Mouse (Mus musculus): ENCODE measurements around the gene Snx21.

Snx21 gene

GRCm38 (mm10) chr2:164770279-164770678 lies 15.3 kb upstream of the Snx21 start:
- no peak for DNase-seq (ENCODE audit: low spot score)

GRCm38 (mm10) chr2:164771123-164771522 lies 14.5 kb upstream of the Snx21 start:
- no peak for DNase-seq (ENCODE audit: low spot score)

GRCm38 (mm10) chr2:164773229-164773988 lies 12.2 kb upstream of the Snx21 start:
- DNase-seq (ENCODE audit: low spot score) = no peak

GRCm38 (mm10) chr2:164773989-164774364 lies 11.6 kb upstream of the Snx21 start:
- no peak for DNase-seq (ENCODE audit: low spot score)

DNA sequence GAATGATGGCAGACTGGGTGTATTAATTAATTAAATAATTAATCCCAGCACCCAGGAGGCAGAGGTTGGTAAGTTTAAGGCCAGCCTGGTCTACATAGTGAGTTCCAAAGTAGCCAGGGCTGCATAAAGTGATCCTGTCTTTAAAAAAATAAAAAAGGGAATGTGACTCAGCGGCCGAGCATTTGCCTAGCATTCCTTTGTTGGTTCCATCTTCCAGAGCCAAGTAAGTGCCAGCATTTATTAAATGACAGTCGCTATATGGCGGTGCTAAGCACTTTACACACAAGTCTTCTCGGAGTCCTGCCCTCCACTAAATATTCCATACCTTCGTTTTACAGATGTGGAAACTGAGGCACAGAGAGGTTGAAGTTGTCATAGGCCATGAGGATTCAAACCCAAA lies 9.5 kb upstream of the Snx21 start:
- no peak for DNase-seq (ENCODE audit: low spot score)

GRCm38 (mm10) chr2:164776801-164777200 lies 8.8 kb upstream of the Snx21 start:
- no peak for DNase-seq (ENCODE audit: low spot score)

DNA sequence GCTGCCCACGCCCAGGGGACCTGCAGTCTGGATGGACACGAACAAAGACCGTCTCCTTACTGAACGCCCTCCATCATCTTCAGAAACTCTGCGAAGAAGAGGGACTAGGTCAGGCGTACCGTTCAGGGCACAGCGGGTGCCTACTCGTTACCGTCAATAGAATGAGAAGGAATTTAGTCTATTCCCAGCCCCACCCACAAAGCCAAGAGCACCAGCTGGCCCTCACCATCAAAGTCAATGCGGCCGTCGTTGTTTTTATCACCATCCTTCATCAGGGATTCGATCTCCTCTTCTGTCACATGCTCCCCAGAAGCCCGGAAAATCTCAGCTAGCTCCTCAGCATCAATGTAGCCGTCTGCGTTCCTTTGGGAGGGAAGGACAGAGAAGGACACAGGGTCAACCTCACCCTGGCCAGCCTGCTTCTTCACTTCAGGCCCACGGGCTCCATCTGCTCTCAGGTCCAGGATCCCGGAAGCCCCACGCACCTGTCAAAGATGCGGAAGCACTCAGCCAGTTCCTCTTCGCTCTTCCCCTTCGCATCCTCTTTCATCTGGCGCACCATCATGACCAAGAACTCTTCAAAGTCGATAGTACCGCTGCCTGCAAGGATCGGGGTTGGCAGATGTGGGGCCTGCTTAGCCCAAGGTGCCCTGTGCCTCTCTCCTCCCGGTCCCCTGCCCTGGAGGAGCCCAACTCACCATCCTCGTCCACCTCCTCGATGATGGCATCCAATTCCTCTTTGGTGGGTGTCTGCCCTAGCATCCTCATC lies 8.2 kb upstream of the Snx21 start:
- DNase-seq (ENCODE audit: low spot score) = no peak

DNA sequence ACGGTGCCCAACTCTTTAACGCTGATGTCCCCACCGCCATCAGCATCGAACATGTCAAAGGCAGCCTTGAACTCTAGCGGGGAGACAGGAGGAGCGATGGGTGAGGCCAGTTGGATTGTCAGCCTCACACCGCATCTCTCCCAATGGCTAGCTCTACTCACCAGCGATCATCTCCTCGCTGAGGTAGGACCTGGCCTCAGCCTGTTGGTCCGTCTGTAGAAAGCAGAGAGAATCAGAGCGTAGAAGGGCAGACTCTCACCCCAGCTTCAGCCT lies 7.7 kb upstream of the Snx21 start:
- DNase-seq (ENCODE audit: low spot score) = no peak

DNA sequence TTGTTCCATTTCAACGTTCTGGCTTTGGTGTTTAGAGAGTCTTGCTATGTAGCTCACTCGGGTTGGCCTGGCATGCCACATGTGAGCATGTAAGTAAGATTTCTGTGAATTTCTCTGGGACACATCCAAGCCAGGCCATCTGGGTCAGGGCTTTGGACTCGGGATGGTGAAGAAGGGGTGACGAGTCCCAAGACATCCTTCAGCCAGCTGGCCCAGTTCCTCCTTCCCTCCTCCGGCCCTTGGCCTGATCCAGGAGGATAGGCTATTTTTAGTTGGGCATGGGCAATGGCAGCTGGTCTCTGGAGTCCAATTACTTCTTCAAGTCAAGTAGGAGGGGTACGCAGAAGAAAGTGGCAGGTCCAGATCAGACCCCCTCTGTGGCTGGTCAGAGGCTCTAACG lies 6.8 kb upstream of the Snx21 start:
- DNase-seq (ENCODE audit: low spot score) = no peak

DNA sequence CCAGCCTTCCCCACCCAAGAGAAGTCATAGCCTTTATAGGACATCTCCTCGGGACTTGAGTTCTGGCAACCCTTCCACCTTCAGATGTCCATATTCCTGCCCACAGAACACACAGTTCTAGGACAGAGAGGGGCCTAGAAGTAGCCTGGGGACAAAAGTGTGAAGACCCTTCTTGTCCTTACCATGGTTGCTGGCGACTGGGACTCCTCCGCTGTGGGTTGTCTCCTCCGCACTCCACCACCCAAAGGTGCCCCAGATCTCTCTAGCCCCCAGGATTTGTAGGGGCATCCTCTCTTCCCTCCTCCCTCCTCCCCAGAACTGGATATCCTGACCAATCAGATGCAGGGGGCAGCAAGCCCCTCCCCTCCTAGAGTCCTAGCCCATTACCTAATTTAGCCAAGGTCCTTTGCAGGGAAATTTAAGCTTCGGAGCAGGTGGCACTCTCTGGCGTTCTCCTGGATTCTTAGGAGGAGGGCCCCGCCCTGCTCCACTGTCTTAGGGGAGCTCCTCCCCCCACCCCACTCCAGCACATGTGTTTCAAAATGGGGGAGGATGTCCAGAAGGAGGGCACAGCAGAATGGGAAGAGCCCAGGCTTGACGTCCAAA lies 6.0 kb upstream of the Snx21 start, which contains the start of gene Tnnc2:
Gene Tnnc2, minus strand, starts transcription at position 487 of the 606 bp plus-strand sequence.
- DNase-seq (ENCODE audit: low spot score) = no peak

GRCm38 (mm10) chr2:164781876-164782275 lies 3.7 kb upstream of the Snx21 start:
- no peak for DNase-seq (ENCODE audit: low spot score)

GRCm38 (mm10) chr2:164783926-164784581 lies 1.6 kb upstream of the Snx21 start:
- DNase-seq (ENCODE audit: low spot score) = no peak

DNA sequence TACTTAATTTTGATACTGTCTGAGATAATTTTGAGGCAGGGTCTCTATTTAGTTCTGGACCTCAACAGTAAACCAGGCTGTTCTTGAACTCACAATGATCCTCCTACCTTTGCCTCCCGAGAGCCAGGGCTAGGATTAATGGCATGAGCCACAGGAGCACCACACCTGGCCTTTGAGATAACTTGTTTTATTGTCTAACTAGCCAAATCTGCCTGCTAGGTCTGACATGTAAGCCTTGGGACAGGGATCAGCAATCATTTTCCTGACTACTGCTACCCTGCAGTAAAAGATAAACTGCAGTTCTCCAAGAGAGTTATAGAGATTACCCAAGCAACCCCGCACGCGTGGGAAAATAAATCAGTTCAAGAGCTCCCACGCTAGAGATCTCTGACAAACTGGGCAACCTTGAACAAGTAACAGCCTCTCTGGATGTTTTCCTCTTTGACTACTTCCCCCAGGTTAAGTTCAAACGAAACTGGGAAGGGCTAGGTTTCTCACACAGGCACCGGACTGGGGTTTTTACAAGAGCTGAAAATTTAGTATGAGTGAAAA lies 678 bp upstream of the Snx21 start:
- peak; percentile 30 for DNase-seq (ENCODE audit: low spot score)

DNA sequence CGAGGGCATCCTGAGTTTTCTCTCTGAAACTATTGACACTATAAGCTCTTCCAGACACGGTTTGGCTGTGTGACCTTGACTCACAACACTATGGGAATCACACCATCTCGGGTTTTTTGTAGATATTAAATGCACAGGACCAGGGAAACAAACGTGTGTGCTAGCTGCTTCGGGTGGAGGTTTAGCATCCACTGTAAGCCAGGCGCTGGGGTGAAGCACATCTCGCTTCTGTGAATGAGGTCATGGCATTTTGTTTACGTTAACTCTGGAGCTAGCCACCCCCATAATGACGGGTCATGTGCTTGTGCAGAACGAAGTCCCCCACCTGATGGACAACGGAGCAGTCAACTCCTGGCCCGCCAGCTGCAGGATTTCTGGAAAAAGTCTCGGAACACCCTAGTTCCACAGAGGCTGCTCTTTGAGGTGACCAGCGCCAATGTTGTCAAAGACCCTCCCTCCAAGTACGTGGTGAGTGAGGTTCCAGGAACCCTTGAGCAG lies 814 bp downstream of the Snx21 start:
- peak; percentile 57 for DNase-seq (ENCODE audit: low spot score)

DNA sequence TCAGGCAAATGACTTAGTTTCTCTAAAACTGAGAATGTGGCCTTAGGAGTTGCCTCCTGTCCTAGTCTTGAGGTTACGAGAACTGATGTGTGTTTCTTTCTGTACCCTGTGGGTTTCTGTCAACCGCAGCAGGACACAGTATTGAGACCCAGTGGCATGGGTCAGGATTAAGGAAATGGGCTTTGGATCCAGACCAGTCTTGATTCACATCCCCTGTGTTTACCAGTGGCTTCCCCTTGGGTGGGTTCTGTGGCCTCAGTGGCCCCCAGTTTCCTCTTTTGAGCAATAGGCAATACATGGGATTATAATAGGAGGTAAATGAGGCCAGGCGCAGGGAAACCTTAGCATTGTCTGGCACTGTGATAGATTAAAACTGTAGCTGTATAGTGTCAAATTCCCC lies 1.4 kb downstream of the Snx21 start:
- no peak for DNase-seq (ENCODE audit: low spot score)

DNA sequence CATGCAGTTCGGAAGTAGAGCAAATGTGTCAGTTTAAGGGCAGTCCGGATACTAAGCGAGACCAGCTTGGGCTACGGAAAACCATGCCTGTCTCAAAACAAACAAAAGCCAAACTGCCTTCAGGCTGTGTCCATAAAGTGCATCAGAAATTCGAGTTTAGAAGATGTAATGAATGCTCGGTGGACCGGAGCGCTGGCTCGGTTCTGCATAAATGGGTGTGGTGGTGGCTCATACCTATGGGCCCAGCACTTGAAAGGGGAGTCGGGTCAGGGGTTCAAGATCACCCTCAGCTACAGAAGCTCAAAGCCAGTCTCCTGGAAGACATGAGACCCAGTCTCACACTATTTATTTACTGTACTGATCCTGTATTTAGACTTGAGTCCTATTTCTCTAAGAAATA lies 2.2 kb downstream of the Snx21 start:
- no peak for DNase-seq (ENCODE audit: low spot score)

GRCm38 (mm10) chr2:164788411-164788810 lies 2.8 kb downstream of the Snx21 start:
- peak; percentile 55 for DNase-seq (ENCODE audit: low spot score)

DNA sequence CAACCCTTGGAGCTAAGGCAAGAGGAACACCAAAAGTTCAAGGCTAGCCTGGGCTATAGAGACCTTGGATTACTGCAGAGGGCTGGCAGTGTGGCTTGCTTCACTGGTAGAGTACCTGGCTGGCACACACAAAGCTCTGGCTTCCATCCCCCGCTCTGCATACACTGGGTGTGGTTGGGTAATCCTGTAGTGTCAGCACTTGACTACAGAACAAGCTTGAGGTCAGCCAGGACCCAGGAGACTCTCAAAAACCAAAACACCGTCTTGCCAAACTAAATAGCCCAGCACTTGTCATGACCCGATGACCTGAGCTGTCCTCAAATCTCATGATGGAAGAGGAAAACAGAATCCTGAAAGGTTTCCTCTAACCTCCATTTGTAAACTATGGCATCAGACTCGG lies 4.8 kb downstream of the Snx21 start:
- no peak for DNase-seq (ENCODE audit: low spot score)

GRCm38 (mm10) chr2:164791841-164792261 lies 6.2 kb downstream of the Snx21 start:
- no peak for DNase-seq (ENCODE audit: low spot score)

DNA sequence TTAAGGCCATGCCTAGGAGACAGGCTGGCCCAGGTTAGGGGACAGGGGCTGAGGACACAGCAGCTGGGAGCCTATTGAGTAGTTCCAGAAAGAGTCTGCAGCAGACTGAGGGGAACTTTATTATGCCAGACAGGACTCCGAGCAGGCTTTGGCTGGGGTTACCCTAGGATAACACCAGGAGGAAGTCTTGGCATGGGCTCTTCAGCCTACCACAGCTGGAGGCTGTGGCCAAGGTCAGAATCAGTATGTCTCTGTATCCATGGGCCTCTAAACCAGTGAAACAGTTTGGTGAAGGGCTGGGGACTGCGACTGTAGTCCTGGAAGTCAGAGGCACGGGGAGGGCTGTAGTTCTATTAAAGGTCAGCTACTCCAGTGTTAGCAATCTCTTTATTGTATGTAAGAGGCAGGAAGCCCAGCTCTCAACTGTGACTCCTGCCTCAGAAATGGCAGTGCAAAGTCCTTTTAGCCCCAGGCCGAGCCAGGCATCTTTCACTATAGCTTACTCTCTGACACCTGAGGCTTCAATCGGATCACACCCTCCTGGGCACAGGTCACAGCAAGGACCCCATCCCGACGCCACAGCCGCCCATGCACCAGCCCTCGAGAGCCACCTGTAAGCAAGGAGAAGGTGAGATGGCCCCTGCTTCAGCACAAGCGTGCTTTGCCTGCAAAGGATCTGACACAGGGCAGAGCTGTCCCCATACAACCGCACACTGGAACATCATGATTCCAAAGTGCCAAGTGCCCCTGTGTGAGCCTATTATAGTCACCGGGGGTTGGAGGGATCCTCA lies 7.0 kb downstream of the Snx21 start:
- no peak for DNase-seq (ENCODE audit: low spot score)

DNA sequence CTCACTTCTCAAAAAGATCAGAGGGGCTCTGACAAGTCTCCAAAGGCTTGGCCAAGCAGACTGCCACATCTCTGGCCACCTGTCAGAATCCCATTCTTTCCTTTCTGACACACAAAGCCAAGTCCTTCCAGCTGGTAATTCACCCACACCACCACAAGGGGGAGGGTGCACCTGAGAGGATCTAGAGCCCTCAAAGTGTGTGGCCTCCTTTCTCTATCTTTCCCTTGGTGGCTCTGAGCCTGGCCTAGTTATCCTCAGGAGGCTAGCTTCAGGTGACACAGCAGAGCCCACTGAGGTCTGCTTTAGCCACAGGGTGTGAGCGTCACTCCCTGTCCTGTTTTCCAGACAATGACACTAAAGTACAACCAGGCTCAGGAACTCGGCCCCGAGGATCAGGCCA lies 7.6 kb downstream of the Snx21 start:
- peak; percentile 74 for DNase-seq (ENCODE audit: low spot score)

Measured in MN1 (cell line).